Mouse (Mus musculus) heart, postnatal 0 days (tissue): ENCODE measurements around the gene Tsnax.

ENCODE experiments used
- CTCF ChIP-seq: IDR thresholded peaks from 2 replicates; pipeline ENCODE4 v1.5.1; 2016; ENCODE audit warnings: antibody characterized with exemption, control low read depth, low read depth
- EP300 ChIP-seq: IDR thresholded peaks from 2 replicates; pipeline ENCODE4 v1.6.1; 2016; ENCODE audit warnings: antibody characterized with exemption, low read depth

DNA sequence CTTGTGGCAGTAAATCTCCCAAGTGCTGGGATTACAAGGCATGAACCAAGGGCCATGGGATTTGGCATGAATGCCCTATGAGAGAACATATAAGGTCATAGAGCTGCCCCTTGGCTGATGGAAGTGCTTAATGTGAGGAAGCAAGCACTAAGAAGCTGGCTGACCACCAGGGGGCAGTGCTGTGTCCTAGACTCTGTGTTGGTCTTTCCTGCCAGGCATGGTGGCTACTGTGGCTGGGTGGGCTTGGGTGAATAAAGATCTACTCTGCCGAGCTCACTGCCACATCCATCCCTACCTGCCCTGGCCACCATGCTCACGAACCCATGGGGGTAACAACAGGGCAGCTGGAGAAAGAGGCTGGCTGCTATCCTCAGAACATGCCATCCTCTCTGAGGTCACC lies 39.2 kb downstream of the Tsnax start:
- peak; percentile 76 for TF ChIP-seq CTCF
- no peak for TF ChIP-seq EP300
